Mouse (Mus musculus): ENCODE results near the gene Dusp8.

GRCm38 (mm10) chr7:142091848-142092247, 3.8 kb downstream of the Dusp8 start:
- no peak for TF ChIP-seq CTCF (IDR thresholded peaks at IDR 0.05; ENCODE audit: borderline replicate concordance, insufficient read depth, low read length)
- no peak for TF ChIP-seq POLR2A (IDR thresholded peaks at IDR 0.05; ENCODE audit: low read depth, low read length)

All from embryonic fibroblast, embryonic 13.5 days (primary cell).